Mouse (Mus musculus): ENCODE results near the gene Kank1. TPM values are rescaled to one million over a fixed set of nuclear protein-coding genes. Genes with fewer than 3 reads are reported as not detected.
A peak's percentile ranks its signal among the peaks of the same experiment; 100 is the strongest.

Kank1 gene
- polyA plus RNA-seq, 1 experiment from 2014 or later, result 3.5 TPM

DNA sequence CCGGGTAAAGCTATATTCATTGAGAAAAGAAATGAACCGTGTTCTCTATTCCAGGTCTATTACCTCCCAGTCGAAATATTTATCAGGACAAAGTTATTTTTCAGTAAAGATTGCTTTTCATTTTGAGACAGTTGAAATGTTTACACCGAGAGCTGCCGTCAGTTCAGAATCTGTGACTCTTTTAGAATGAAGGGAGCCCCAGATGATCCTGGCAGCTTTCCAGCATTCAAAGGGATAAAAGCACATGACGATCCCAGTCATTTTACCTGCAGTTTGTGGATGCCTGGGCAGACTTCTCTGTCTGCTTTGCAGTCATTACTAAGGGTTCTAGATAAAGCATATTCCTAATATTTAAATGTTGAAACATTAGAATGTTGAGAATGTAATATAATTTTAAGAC, 107.6 kb downstream of the Kank1 start:
- no peak overlapping the region for H3K4me2 ChIP-seq
- peaks cover 52% of the 10 kb centered on the region for H3K4me1 ChIP-seq (replicated peaks)
- H3K9ac ChIP-seq, result no peak overlapping the region
- no peaks in the 10 kb centered on the region for H3K9me3 ChIP-seq (replicated peaks)
- DNase-seq (no peak), ATAC-seq (ENCODE audit: low read depth) (no peak)
- H3K4me3 ChIP-seq (replicated peaks), result no peak overlapping the region
- no peaks in the 10 kb centered on the region for H3K36me3 ChIP-seq
- WGBS (ENCODE audit: insufficient replicate concordance), result 52% methylated on average over 6 of the region's 6 CpGs
- peak overlapping the region; percentile 43; the same call in 1 of the 2 replicates for H3K27ac ChIP-seq
- H3K27me3 ChIP-seq, result no peaks in the 10 kb centered on the region

DNA sequence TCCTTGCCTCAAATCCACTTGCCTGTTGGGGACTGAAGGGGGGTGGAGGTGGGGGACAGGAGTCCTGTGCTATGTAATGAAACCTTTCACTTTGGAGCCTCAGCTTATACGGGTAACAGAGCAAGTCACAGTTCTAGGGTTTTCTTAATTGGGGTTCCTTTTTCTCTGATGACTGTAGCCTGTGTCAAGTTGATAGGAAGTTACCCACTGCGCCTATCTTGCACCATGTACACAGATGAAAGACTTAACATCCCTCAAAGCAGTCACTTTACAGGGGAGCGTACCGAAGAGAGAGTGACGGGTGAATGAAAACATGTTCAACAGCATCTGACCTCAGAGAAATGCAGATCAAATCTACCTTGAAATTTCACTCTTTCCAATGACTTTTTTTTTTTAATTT, 109.2 kb downstream of the Kank1 start:
- Histone ChIP-seq H3K4me3 (replicated peaks) (no peak overlapping the region), H3K9ac (no peak overlapping the region), H3K4me1 (replicated peaks) (peaks cover 47% of the 10 kb centered on the region), H3K27me3 (no peaks in the 10 kb centered on the region), H3K9me3 (replicated peaks) (no peaks in the 10 kb centered on the region), H3K27ac (no peak overlapping the region), H3K4me2 (no peak overlapping the region), H3K36me3 (no peaks in the 10 kb centered on the region)
- no peak for DNase-seq
- 72% methylated on average over 5 of the region's 5 CpGs for WGBS (ENCODE audit: insufficient replicate concordance)
- ATAC-seq (ENCODE audit: low read depth), result peak; percentile 30; the same call in 1 of the 2 replicates

DNA sequence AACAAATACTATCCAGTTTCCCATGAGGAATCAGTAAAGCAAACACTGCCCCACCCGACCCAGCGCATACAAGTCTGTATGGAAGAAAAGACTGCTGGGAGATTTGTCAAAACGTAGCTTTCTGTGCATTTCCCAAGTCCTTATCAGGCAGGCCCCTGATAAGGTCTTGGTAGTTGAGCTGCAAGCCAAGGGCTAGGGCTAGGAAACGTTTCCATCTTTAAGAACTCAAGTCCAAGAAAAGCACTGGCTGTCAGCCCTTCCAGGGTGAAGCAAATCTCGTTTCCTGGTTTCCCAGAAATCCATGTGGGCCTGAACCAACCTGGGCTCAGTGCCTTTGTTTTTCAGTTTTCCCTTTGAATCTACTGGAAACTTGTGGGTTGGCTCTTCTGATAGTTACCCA, 110.7 kb downstream of the Kank1 start:
- no peaks in the 10 kb centered on the region for H3K9me3 ChIP-seq (replicated peaks)
- H3K27ac ChIP-seq, result no peak overlapping the region
- H3K36me3 ChIP-seq, result no peaks in the 10 kb centered on the region
- H3K4me1 ChIP-seq (replicated peaks), result peaks cover 49% of the 10 kb centered on the region
- DNase-seq (no peak), ATAC-seq (ENCODE audit: low read depth) (no peak; the same call in 1 of the 2 replicates)
- 34% methylated on average over 5 of the region's 5 CpGs for WGBS (ENCODE audit: insufficient replicate concordance)
- H3K4me3 ChIP-seq (replicated peaks), result no peak overlapping the region
- no peak overlapping the region for H3K4me2 ChIP-seq
- H3K27me3 ChIP-seq, result no peaks in the 10 kb centered on the region
- no peak overlapping the region for H3K9ac ChIP-seq

DNA sequence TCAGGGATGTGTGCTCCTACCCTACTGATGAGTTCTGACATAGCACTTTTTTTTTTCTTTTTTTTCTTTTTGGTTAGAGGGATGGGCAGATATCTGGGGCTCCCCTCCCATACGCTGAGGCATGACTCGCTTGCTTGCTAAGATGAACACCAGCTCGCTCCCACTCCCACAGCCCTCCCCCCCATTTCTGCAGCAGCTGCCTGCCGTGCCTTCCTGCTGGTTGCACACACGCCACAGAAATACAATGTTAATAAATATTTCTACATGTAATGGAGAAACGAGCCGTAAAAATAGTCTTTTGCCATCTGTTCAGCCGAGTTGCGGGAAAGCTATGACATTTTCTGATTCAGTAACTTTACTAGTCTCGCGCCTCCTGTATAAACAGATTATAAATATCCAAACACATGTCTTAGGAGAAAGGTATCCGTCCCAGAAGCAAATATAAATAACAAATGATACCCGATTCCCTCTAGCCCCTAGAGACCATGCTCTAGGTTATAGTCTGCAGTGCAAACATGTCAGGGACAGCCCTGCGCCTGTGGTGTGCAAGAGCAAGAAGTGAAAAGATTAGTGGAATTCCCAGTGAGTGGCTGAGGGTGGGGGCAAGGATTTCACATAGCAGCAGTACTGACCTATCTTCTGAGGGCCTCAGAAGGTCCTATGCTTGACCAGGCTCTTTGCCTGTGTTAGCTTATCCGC, 114.6 kb downstream of the Kank1 start:
- ATAC-seq (ENCODE audit: low read depth) (no peak), DNase-seq (no peak)
- Histone ChIP-seq H3K36me3 (no peaks in the 10 kb centered on the region), H3K4me1 (replicated peaks) (peaks cover 19% of the 10 kb centered on the region), H3K4me2 (no peak overlapping the region), H3K4me3 (replicated peaks) (no peak overlapping the region), H3K9me3 (replicated peaks) (no peaks in the 10 kb centered on the region), H3K27ac (no peak overlapping the region), H3K27me3 (no peaks in the 10 kb centered on the region), H3K9ac (no peak overlapping the region)
- 68% methylated on average over 15 of the region's 15 CpGs for WGBS (ENCODE audit: insufficient replicate concordance)

DNA sequence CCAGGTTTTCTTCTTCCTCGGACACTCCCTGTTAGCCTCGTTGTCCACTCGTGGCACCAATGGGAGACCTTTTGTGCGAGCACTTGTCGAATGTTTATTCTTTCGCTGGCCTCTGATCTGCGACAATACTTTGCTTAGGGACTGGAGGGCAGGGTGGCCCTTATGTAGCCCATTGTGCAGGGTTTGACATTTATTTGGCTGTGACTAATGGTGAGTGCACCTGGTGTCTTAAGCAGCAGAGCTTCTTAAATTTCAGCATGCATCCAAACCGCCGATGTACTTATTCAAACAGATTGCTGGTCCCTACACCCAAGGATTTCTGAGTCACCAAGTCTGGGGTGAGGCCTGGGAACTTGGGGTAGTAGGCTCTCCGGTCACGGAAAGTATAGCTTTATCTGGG, 120.3 kb downstream of the Kank1 start:
- 68% methylated on average over 11 of the region's 11 CpGs for WGBS (ENCODE audit: insufficient replicate concordance)
- Histone ChIP-seq H3K27ac (no peak overlapping the region), H3K4me2 (no peak overlapping the region), H3K36me3 (no peaks in the 10 kb centered on the region), H3K4me3 (replicated peaks) (no peak overlapping the region), H3K9me3 (replicated peaks) (no peaks in the 10 kb centered on the region), H3K4me1 (replicated peaks) (peaks cover 30% of the 10 kb centered on the region), H3K27me3 (peaks cover 30% of the 10 kb centered on the region), H3K9ac (no peak overlapping the region)
- DNase-seq (no peak), ATAC-seq (ENCODE audit: low read depth) (no peak)

DNA sequence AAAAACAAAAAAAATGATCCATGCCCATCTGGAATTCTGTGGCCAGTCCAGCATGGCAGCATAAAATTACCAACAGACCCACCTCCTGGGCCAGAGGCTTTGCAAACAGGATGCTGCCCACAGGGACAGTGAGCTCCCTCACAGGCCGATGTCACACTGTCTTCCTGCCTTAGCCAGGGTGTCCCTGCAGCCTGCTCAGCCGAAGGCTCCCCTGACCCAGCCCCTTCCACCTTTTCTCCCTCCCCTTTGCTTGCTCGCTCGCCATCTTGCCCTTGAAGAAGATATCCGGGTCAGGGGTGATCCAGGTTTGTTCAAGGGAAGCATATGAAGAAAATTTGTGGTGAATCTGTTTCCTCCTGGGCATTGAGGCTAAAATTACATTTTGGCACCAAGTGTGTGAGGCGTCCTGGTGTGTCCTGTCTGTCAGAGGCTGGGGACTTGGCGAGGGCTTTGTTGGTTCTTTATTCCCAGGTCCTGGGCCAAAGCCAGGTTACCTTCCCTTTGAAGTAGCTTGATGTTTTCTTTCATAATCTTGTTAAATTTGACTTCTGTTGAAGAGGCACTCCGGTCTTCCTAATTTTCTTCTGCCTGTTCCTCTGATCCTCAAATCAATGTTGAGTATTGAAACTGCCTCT, 121.8 kb downstream of the Kank1 start:
- DNase-seq, result no peak
- 33% methylated on average over 8 of the region's 8 CpGs for WGBS (ENCODE audit: insufficient replicate concordance)
- ATAC-seq (ENCODE audit: low read depth), result no peak

DNA sequence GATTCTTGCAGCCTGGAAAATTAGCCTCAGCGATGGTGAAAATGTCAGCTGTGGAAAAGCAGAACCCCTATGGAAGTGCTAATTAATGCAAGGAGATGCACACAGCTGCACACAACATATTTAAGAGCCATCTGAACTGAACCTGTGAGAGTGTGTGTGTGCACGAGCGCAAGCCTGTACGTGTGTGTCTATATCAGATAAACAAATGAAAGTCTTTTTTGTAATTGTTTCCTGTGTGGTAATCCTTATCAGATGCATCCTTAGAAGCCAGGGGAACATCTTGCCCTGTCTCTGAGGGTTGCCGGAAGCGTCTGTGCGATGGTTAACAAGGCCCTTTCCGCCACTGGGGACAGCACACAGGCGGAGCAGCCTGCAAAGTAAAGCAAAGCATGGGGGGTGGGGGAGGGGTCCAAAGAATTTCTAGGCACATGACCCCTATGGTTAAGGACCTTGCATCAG, 123.8 kb downstream of the Kank1 start:
- 7% methylated on average over 9 of the region's 9 CpGs for WGBS (ENCODE audit: insufficient replicate concordance)
- Histone ChIP-seq H3K27me3 (peaks cover 42% of the 10 kb centered on the region), H3K4me2 (no peak overlapping the region), H3K36me3 (no peaks in the 10 kb centered on the region), H3K4me1 (replicated peaks) (peaks cover 27% of the 10 kb centered on the region), H3K9me3 (replicated peaks) (no peaks in the 10 kb centered on the region), H3K4me3 (replicated peaks) (no peak overlapping the region), H3K27ac (no peak overlapping the region), H3K9ac (no peak overlapping the region)
- DNase-seq (no peak), ATAC-seq (ENCODE audit: low read depth) (no peak)

More for the DNA sequence above, 121.8 kb downstream of the Kank1 start:
- Histone ChIP-seq H3K27ac (no peak overlapping the region), H3K4me2 (no peak overlapping the region), H3K9ac (no peak overlapping the region), H3K4me3 (replicated peaks) (no peak overlapping the region), H3K36me3 (no peaks in the 10 kb centered on the region), H3K9me3 (replicated peaks) (no peaks in the 10 kb centered on the region), H3K4me1 (replicated peaks) (peaks cover 27% of the 10 kb centered on the region), H3K27me3 (peaks cover 38% of the 10 kb centered on the region)

DNA sequence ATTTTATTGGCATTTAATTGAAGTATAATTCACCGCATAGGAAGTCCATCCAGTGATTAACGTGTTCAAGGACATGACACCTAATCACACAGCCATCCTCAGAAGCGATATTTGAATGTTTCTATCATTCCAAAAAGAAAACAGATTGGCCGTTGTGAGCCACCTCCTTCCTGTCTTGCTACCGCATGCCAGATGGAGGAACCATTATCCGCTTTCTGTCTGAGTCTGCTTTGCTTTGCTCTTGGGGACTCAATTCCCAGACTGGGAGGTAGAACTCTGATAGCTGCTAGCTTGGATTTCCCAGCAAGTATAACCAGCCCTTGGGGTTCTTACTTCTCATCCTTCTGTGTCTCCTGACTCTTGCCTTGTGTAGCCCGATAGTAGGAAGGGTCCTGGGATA, 125.2 kb downstream of the Kank1 start:
- 34% methylated on average over 7 of the region's 7 CpGs for WGBS (ENCODE audit: insufficient replicate concordance)
- Histone ChIP-seq H3K4me1 (replicated peaks) (peaks cover 27% of the 10 kb centered on the region), H3K27me3 (peaks cover 42% of the 10 kb centered on the region), H3K4me2 (no peak overlapping the region), H3K4me3 (replicated peaks) (no peak overlapping the region), H3K36me3 (no peaks in the 10 kb centered on the region), H3K27ac (no peak overlapping the region), H3K9ac (no peak overlapping the region), H3K9me3 (replicated peaks) (no peaks in the 10 kb centered on the region)
- ATAC-seq (ENCODE audit: low read depth), result no peak
- no peak for DNase-seq

DNA sequence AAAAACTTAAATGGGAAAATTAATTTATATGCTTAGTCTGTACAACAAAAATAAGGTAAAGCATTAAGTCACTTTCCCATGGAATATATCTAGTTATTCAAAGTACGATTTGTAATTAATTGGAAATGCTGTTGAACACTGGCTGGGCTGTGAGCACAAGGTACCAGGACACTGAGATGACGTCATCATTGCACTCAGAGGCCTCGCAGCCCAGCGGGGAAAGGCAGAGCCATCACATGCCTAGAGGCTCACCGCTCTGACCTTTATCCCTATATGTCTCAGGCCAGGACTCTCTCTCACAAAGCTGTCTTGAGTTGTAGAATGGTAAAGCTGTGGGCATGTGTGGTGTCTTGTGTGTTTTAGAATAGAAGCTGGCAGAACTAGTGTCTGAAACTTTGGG, 128.9 kb downstream of the Kank1 start:
- no peak overlapping the region for H3K4me3 ChIP-seq (replicated peaks)
- peaks cover 14% of the 10 kb centered on the region for H3K4me1 ChIP-seq (replicated peaks)
- H3K27me3 ChIP-seq, result peaks cover 26% of the 10 kb centered on the region
- no peak for DNase-seq
- ATAC-seq (ENCODE audit: low read depth), result no peak
- no peaks in the 10 kb centered on the region for H3K9me3 ChIP-seq (replicated peaks)
- H3K9ac ChIP-seq, result no peak overlapping the region
- no peak overlapping the region for H3K27ac ChIP-seq
- 56% methylated on average over 5 of the region's 5 CpGs for WGBS (ENCODE audit: insufficient replicate concordance)
- no peaks in the 10 kb centered on the region for H3K36me3 ChIP-seq
- no peak overlapping the region for H3K4me2 ChIP-seq

DNA sequence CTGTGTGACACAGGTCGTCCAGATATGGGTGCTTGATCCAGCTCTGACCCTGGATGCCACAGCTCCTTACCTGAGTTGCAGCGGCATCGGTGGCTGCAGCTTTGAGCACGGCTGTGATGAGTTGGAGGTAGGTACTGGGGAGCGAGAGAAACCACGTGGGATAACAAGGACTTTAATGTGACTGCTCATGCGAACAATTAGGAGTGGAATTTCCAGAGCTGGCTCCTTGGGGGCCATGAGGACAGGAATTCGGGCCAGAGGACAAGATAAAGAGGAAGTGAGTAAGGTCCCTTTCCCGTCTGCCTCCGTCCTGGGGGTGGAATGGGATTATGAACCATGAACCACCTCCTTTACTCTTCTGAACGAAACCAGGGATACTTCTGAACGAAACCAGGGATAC, 129.8 kb downstream of the Kank1 start:
- Histone ChIP-seq H3K4me2 (no peak overlapping the region), H3K9ac (no peak overlapping the region), H3K27ac (no peak overlapping the region), H3K27me3 (peaks cover 16% of the 10 kb centered on the region), H3K36me3 (no peaks in the 10 kb centered on the region), H3K4me3 (replicated peaks) (no peak overlapping the region), H3K4me1 (replicated peaks) (peaks cover 4% of the 10 kb centered on the region), H3K9me3 (replicated peaks) (no peaks in the 10 kb centered on the region)
- no peak for ATAC-seq (ENCODE audit: low read depth)
- 47% methylated on average over 12 of the region's 12 CpGs for WGBS (ENCODE audit: insufficient replicate concordance)
- DNase-seq, result no peak

DNA sequence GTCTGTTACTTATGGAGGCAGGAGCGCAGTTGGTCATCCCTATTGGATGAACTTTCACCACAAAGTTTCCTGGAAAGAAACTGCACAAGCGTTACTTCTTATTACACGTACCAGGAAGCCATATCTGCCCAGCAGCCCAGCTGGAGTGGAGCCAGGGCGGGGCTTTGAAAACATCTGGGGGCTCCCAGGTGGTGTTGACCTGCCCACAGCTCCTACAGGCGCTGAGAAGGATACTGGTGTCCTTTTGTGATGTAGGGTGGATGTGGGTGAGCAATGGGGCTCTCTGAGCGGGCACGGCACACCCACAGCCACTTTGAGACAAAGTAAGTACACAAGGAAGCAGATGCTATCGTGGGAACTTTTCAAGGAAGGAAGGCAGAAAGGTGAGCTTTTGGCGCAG, 133.7 kb downstream of the Kank1 start:
- DNase-seq (no peak), ATAC-seq (ENCODE audit: low read depth) (no peak)
- Histone ChIP-seq H3K27me3 (peaks cover 12% of the 10 kb centered on the region; the same call in 1 of the 2 replicates), H3K4me2 (no peak overlapping the region), H3K27ac (no peak overlapping the region), H3K36me3 (no peaks in the 10 kb centered on the region), H3K4me3 (replicated peaks) (no peak overlapping the region), H3K9me3 (replicated peaks) (no peaks in the 10 kb centered on the region), H3K4me1 (replicated peaks) (peaks cover 2% of the 10 kb centered on the region), H3K9ac (no peak overlapping the region)
- 74% methylated on average over 9 of the region's 9 CpGs for WGBS (ENCODE audit: insufficient replicate concordance)

DNA sequence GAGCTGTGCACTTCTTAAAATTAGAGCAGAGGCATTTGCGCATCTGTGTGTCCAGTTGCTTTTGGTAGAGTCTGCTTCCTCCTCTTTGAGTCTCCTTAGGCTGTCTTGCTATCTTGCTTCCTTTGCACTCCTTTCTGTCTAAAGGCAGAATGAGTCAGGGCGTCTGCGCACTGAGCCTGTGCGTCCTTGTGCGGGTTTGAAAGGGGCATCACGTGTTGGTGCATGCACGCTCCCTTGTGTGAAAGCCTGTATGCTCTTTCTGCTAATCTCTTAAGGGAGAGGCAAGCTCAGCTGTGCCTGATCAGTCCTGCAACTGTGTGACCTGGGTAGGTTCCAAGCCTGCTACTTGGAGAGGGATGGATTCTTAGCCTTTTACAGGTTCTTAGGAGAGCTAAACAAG, 136.0 kb downstream of the Kank1 start:
- peaks cover 13% of the 10 kb centered on the region; the same call in 1 of the 2 replicates for H3K27me3 ChIP-seq
- no peaks in the 10 kb centered on the region for H3K9me3 ChIP-seq (replicated peaks)
- H3K4me3 ChIP-seq (replicated peaks), result no peak overlapping the region
- 66% methylated on average over 7 of the region's 7 CpGs for WGBS (ENCODE audit: insufficient replicate concordance)
- H3K4me1 ChIP-seq (replicated peaks), result peaks cover 4% of the 10 kb centered on the region
- no peak overlapping the region for H3K9ac ChIP-seq
- no peaks in the 10 kb centered on the region for H3K36me3 ChIP-seq
- H3K4me2 ChIP-seq, result no peak overlapping the region
- ATAC-seq (ENCODE audit: low read depth), result no peak
- no peak overlapping the region for H3K27ac ChIP-seq
- DNase-seq, result no peak

Measured in liver, embryonic 13.5 days (tissue).